Mouse (Mus musculus): ENCODE results near the gene Cntln. TPM values are rescaled to one million over a fixed set of nuclear protein-coding genes. Genes with fewer than 3 reads are reported as not detected.

Gene Cntln
- total RNA-seq (2012; rRNA removed) (not detected in 2 replicates), polyA plus RNA-seq (2012; ENCODE audit: insufficient read depth in 1 of 2, insufficient read length in 2 of 2, low read depth in 1 of 2, low replicate concordance in 2 of 2, missing spikeins in 1 of 2) (not detected)

DNA sequence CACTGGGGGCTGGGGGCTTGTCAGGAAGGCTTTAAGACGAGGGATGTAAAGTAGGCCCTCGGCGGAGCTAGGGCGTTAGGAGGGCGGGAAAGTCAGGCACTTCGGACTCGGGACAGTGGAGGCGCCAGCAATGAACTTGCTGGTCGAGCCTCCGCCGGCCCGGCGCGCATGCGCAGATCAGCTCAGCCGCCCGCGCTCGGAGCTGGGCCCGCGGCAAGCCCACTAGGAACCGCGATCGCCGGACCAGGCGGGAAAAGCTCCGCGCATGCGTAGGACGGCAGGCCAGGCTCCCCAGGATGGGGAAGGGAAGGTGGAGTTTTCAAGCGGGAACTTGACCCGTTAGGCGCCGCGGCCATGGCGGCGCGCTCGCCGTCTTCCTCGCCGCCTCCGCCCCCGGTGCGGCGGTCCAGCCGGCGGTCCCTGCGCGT lies at the start of gene Cntln:
Gene Cntln (plus strand): TSS at position 199 of the 428 bp plus-strand sequence.
- no peak for TF ChIP-seq NELFE (IDR thresholded peaks at IDR 0.05; ENCODE audit: low read depth, low read length)
- TF ChIP-seq CHD1 (IDR thresholded peaks at IDR 0.05; ENCODE audit: low read depth, low read length), result no peak
- TF ChIP-seq SIN3A (IDR thresholded peaks at IDR 0.05; ENCODE audit: low read length), result no peak
- no peak for TF ChIP-seq USF1 (IDR thresholded peaks at IDR 0.05; ENCODE audit: low read depth, low read length)
- TF ChIP-seq TCF12 (IDR thresholded peaks at IDR 0.05; ENCODE audit: low read depth, low read length), result no peak
- no peak for TF ChIP-seq RCOR1 (IDR thresholded peaks at IDR 0.05; ENCODE audit: low read depth, low read length)
- TF ChIP-seq MYB (IDR thresholded peaks at IDR 0.05; ENCODE audit: low read depth, low read length), result no peak
- no peak for TF ChIP-seq E2F4 (IDR thresholded peaks at IDR 0.05; ENCODE audit: borderline replicate concordance, low read depth, low read length)
- TF ChIP-seq RAD21 (IDR thresholded peaks at IDR 0.05; ENCODE audit: low read depth, low read length), result no peak
- H3K9me3 ChIP-seq (replicated peaks; ENCODE audit: insufficient read depth, low read length), result no peaks in the 10 kb centered on the region
- H3K4me1 ChIP-seq (ENCODE audit: control insufficient read depth in 1 of 2, insufficient read depth in 2 of 2, low read length in 2 of 2), result no peaks in the 10 kb centered on the region
- H3K79me2 ChIP-seq (ENCODE audit: control insufficient read depth, insufficient read depth, low read length, poor library complexity), result no peaks in the 10 kb centered on the region
- H3K9ac ChIP-seq (ENCODE audit: control insufficient read depth, low read depth, low read length, poor library complexity, severe bottlenecking), result no peak within 1 kb of the TSS
- no peaks in the 10 kb centered on the region for H3K27me3 ChIP-seq (ENCODE audit: control insufficient read depth in 1 of 2, insufficient read depth in 2 of 2, low read length in 2 of 2)
- H3K27ac ChIP-seq (ENCODE audit: control insufficient read depth, low read depth, low read length), result no peak within 1 kb of the TSS
- DNase-seq (ENCODE audit: low read depth, low spot score), result no peak
- no peak within 1 kb of the TSS for H3K4me3 ChIP-seq (ENCODE audit: control insufficient read depth in 1 of 2, insufficient read depth in 1 of 2, low read depth in 2 of 2, low read length in 2 of 2)
- H3K36me3 ChIP-seq (ENCODE audit: control insufficient read depth in 1 of 2, insufficient read depth in 2 of 2, low read length in 2 of 2), result no peaks in the 10 kb centered on the region

DNA sequence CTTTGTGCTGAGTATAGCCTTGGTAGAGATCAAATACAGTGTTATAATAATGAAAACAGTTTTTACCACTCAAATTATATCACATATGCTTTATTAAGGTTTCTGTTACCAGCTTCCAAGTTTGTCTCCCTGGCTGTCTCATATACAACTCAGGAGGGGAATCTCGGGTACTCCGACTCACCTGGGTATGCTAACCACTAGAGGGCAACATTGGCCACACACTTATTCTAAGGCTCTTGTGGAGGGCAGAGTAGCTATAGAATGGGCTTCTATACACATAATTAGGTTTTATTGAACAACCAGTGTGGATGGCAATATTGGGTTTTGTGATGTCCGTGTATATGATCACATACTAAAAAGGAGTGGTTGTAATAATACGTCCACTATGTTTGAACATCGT lies 47.1 kb upstream of the Cntln start:
- no peaks in the 10 kb centered on the region for H3K9me3 ChIP-seq (replicated peaks; ENCODE audit: insufficient read depth, low read length)
- peak; percentile 4 for DNase-seq (ENCODE audit: low read depth, low spot score)
- 0 out of 2 replicates have a peak, but pooled peaks have one; percentile 8 for TF ChIP-seq RAD21 (IDR thresholded peaks at IDR 0.05; ENCODE audit: low read depth, low read length)
- TF ChIP-seq KAT2A (conservative IDR thresholded peaks at IDR 0.05; ENCODE audit: low read depth, low read length), result no peak
- TF ChIP-seq CTCF (IDR thresholded peaks at IDR 0.05 in 2 of 3, conservative IDR thresholded peaks at IDR 0.05 in 1 of 3; ENCODE audit: control insufficient read depth in 1 of 3, insufficient read depth in 1 of 3, low read depth in 2 of 3, low read length in 3 of 3, poor library complexity in 1 of 3, severe bottlenecking in 1 of 3), result peak in 2 of 3 experiments; percentile 16 to 18; a peak in 1 of 6 replicates
- peak; percentile 26; the same call in 1 of the 2 replicates for TF ChIP-seq ZC3H11A (IDR thresholded peaks at IDR 0.05; ENCODE audit: low read depth, low read length)
- peak; percentile 29 for TF ChIP-seq SMC3 (IDR thresholded peaks at IDR 0.05; ENCODE audit: low read depth, low read length)

DNA sequence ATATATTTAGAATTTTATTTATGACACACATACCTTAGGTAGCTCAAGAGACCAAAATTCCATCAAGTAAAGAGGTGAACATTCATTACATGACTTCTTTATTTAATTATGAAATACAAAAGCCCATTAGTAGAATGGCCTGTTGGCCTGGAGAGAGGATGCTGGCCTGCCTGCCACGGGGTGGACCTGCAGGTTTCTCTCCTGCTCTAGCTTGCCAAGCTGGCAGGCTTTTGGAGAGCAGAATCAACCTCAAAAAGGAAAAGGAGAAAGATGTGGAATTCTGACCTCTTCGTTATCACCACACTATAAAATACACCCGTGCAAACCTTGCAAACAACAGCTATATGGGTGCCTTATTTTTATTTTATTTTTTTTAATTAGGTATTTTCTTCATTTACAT lies 45.6 kb upstream of the Cntln start:
- Histone ChIP-seq H3K27ac (ENCODE audit: control insufficient read depth, low read depth, low read length) (no peak overlapping the region), H3K9ac (ENCODE audit: control insufficient read depth, low read depth, low read length, poor library complexity, severe bottlenecking) (no peak overlapping the region), H3K36me3 (ENCODE audit: control insufficient read depth in 1 of 2, insufficient read depth in 2 of 2, low read length in 2 of 2) (no peaks in the 10 kb centered on the region), H3K27me3 (ENCODE audit: control insufficient read depth in 1 of 2, insufficient read depth in 2 of 2, low read length in 2 of 2) (no peaks in the 10 kb centered on the region), H3K4me3 (ENCODE audit: control insufficient read depth in 1 of 2, insufficient read depth in 1 of 2, low read depth in 2 of 2, low read length in 2 of 2) (no peak overlapping the region), H3K4me1 (ENCODE audit: control insufficient read depth in 1 of 2, insufficient read depth in 2 of 2, low read length in 2 of 2) (no peaks in the 10 kb centered on the region), H3K9me3 (replicated peaks; ENCODE audit: insufficient read depth, low read length) (no peaks in the 10 kb centered on the region), H3K79me2 (ENCODE audit: control insufficient read depth, insufficient read depth, low read length, poor library complexity) (no peaks in the 10 kb centered on the region)
- TF ChIP-seq MYB (IDR thresholded peaks at IDR 0.05; ENCODE audit: low read depth, low read length), result no peak
- TF ChIP-seq POLR2AphosphoS2 (IDR thresholded peaks at IDR 0.05; ENCODE audit: low read length), result no peak
- no peak for TF ChIP-seq KAT2A (conservative IDR thresholded peaks at IDR 0.05; ENCODE audit: low read depth, low read length)
- no peak for TF ChIP-seq GATA1 (IDR thresholded peaks at IDR 0.05; ENCODE audit: low read depth, low read length)
- no peak for TF ChIP-seq ZMIZ1 (IDR thresholded peaks at IDR 0.05; ENCODE audit: low read depth, low read length)
- DNase-seq (ENCODE audit: low read depth, low spot score), result no peak

More for the DNA sequence above, 47.1 kb upstream of the Cntln start:
- H3K9ac ChIP-seq (ENCODE audit: control insufficient read depth, low read depth, low read length, poor library complexity, severe bottlenecking), result no peak overlapping the region
- H3K27ac ChIP-seq (ENCODE audit: control insufficient read depth, low read depth, low read length), result no peak overlapping the region
- no peaks in the 10 kb centered on the region for H3K36me3 ChIP-seq (ENCODE audit: control insufficient read depth in 1 of 2, insufficient read depth in 2 of 2, low read length in 2 of 2)
- no peak overlapping the region for H3K4me3 ChIP-seq (ENCODE audit: control insufficient read depth in 1 of 2, insufficient read depth in 1 of 2, low read depth in 2 of 2, low read length in 2 of 2)
- H3K4me1 ChIP-seq (ENCODE audit: control insufficient read depth in 1 of 2, insufficient read depth in 2 of 2, low read length in 2 of 2), result no peaks in the 10 kb centered on the region
- no peaks in the 10 kb centered on the region for H3K27me3 ChIP-seq (ENCODE audit: control insufficient read depth in 1 of 2, insufficient read depth in 2 of 2, low read length in 2 of 2)
- H3K79me2 ChIP-seq (ENCODE audit: control insufficient read depth, insufficient read depth, low read length, poor library complexity), result no peaks in the 10 kb centered on the region

All from MEL (cell line).